Mouse (Mus musculus): ENCODE data around the gene Cntn1.

GRCm38 (mm10) chr15:92287616-92288015 lies 236.7 kb downstream of the Cntn1 start:
- TF ChIP-seq CTCF (conservative IDR thresholded peaks at IDR 0.05; ENCODE audit: insufficient read depth, insufficient read length, low read depth, low read length) (no peak), POLR2A (IDR thresholded peaks at IDR 0.05; ENCODE audit: low read depth, low read length) (no peak)

All from kidney, adult 2 months (tissue).